Mouse (Mus musculus) Patski (cell line): ENCODE measurements around the gene Epn2. TPM values are rescaled to one million over a fixed set of nuclear protein-coding genes. Genes with fewer than 3 reads are reported as not detected.

Experiments
- ATAC-seq: fragments of 100-300 bp; one replicate; pipeline ENCODE4 v1.8.0; 2021
- CTCF ChIA-PET: fragments of 350-600 bp; sonication (Branson Sonifier 250); formaldehyde crosslinking; loops from one replicate; lab custom pipeline; 2022; ENCODE audit warnings: inconsistent platforms; lab: Charles Lee
- POLR2A ChIA-PET: fragments of 350-600 bp; sonication (Branson Sonifier 250); formaldehyde crosslinking; loops from one replicate; lab custom pipeline; 2022; ENCODE audit warnings: antibody characterized with exemption, inconsistent platforms; lab: Charles Lee
- DNase-seq: peaks from one replicate; pipeline ENCODE4 v3.0.0-alpha.2; 2011; ENCODE audit warnings: low read depth, low spot score
- H3K27me3 ChIP-seq: fragments of 371-371 bp; one replicate; pipeline ENCODE4 v1.5.1; 2021
- CTCF ChIP-seq: fragments of 100-300 bp; IDR thresholded peaks from one replicate; pipeline ENCODE4 v1.5.1; 2021
- in situ Hi-C: fragments of 300-500 bp; cut with MboI; formaldehyde crosslinking; loops from 3 replicates; pipeline ENCODE4 v1.11.1; 2018; ENCODE audit warnings: low pct_unique_long_range_greater_than_20kb, mixed read lengths
- polyA plus RNA-seq: library from polyadenylated mRNA; unstranded; gene quantifications from one replicate; pipeline ENCODE4 v1.2.3, GENCODE M21; 2021

The Epn2 gene
- polyA plus RNA-seq, 1 experiment from 2014 or later, result 84.4 TPM

GRCm38 (mm10) chr11:61578541-61578982 lies 925 bp downstream of the Epn2 start:
- in situ Hi-C loops, result loop anchor here (5.0 kb wide), 1 partner anchor 34 kb away; no protein-coding TSS in a partner anchor
- DNase-seq, result no peak

DNA sequence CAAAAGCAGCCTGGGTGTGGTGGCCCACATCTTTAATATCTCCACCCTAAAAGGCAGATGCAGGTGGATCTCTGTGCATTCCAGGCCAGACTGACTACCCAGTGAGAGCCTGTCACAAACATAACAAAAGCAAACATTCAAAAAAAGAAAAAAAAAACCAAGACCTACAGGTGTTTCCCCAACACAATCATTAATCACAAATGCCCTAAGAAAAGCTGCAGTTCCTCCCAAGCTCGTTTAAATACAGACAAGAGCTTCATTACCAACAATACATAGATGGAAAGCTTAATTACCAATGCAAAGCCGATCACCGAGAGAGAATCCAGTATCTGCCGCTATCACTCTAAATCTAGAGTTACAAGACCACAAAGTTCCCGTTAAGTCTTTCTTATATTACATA lies 1.5 kb downstream of the Epn2 start:
- ATAC-seq, result no peak
- TF ChIP-seq CTCF, result no peak
- H3K27me3 ChIP-seq, result no peaks in the 10 kb centered on the region
- POLR2A ChIA-PET, result interaction anchor here (0.7 to 2.2 kb wide), 6 partner anchors 10 to 41 kb away, joined by 3 to 11 read pairs (median 5); no protein-coding TSS in a partner anchor
- no peak for DNase-seq
- CTCF ChIA-PET, result interaction anchor here (0.9 to 1.6 kb wide), 4 partner anchors 14 to 74 kb away, joined by 3 to 9 read pairs (median 4); no protein-coding TSS in a partner anchor
- in situ Hi-C loops, result loop anchor here (5.0 kb wide), 1 partner anchor 34 kb away; no protein-coding TSS in a partner anchor

More at GRCm38 (mm10) chr11:61578541-61578982, 925 bp downstream of the Epn2 start:
- ATAC-seq, result peak; percentile 15
- POLR2A ChIA-PET, result interaction anchor here (0.7 to 2.2 kb wide), 6 partner anchors 9 to 41 kb away, joined by 3 to 11 read pairs (median 5); no protein-coding TSS in a partner anchor
- CTCF ChIA-PET, result interaction anchor here (0.9 to 1.6 kb wide), 4 partner anchors 14 to 75 kb away, joined by 3 to 9 read pairs (median 4); no protein-coding TSS in a partner anchor
- TF ChIP-seq CTCF, result no peak
- no peaks in the 10 kb centered on the region for H3K27me3 ChIP-seq

GRCm38 (mm10) chr11:61577349-61577748 lies 2.1 kb downstream of the Epn2 start:
- no peaks in the 10 kb centered on the region for H3K27me3 ChIP-seq
- ATAC-seq (no peak), DNase-seq (no peak)
- ChIA-PET CTCF (no interaction called here), POLR2A (interaction anchor here (1.4 to 1.6 kb wide), 2 partner anchors 9 to 42 kb away, joined by 4 to 6 read pairs; no protein-coding TSS in a partner anchor)
- peak; percentile 9 for TF ChIP-seq CTCF
- in situ Hi-C loops, result loop anchor here (5.0 kb wide), 1 partner anchor 35 kb away; no protein-coding TSS in a partner anchor

DNA sequence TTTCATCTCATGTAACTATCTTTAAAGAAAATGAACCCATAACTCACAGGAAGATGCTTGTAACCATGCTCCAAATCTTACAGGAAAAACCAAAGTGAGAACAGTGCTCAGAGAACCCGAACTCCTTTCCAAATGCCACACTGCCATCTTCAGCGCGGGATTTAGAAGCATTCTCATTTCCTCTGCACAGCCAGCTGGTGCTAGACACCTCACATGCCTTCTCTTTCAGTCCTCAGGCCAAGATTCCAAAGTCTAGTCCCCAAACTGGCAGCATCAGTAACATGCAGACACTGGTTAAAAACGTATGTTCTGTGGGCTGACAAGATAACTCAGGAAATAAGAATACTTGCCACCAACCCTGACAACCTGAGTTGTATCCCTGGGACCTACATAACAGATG lies 6.2 kb downstream of the Epn2 start:
- POLR2A ChIA-PET, result interaction anchor here (0.5 kb wide), 1 partner anchor 11 kb away, joined by 3 read pairs; no protein-coding TSS in a partner anchor
- ATAC-seq, result no peak
- in situ Hi-C loops, result no loop called here
- TF ChIP-seq CTCF, result no peak
- CTCF ChIA-PET, result interaction anchor here (1.9 kb wide), 1 partner anchor 46 kb away, joined by 5 read pairs; no protein-coding TSS in a partner anchor
- no peak for DNase-seq
- H3K27me3 ChIP-seq, result no peaks in the 10 kb centered on the region

- in situ Hi-C loops, result no loop called here
These were observed 8.3 kb downstream of the Epn2 start for GRCm38 (mm10) chr11:61571225-61571624.

GRCm38 (mm10) chr11:61569671-61570070 lies 9.8 kb downstream of the Epn2 start:
- no peaks in the 10 kb centered on the region for H3K27me3 ChIP-seq
- CTCF ChIA-PET, result interaction anchor here (1.1 to 2.6 kb wide), 3 partner anchors 11 to 50 kb away, joined by 3 to 6 read pairs (median 4); no protein-coding TSS in a partner anchor
- POLR2A ChIA-PET, result interaction anchor here (2.2 kb wide), 1 partner anchor 9 kb away, joined by 6 read pairs; no protein-coding TSS in a partner anchor
- no peak for TF ChIP-seq CTCF
- ATAC-seq (no peak), DNase-seq (no peak)
- in situ Hi-C loops, result no loop called here

More at GRCm38 (mm10) chr11:61571225-61571624, 8.3 kb downstream of the Epn2 start:
- no peak for DNase-seq
- TF ChIP-seq CTCF, result no peak
- H3K27me3 ChIP-seq, result no peaks in the 10 kb centered on the region
- ChIA-PET CTCF (interaction anchor here (1.1 kb wide), 1 partner anchor 76 kb away, joined by 3 read pairs; no protein-coding TSS in a partner anchor), POLR2A (no interaction called here)
- no peak for ATAC-seq

DNA sequence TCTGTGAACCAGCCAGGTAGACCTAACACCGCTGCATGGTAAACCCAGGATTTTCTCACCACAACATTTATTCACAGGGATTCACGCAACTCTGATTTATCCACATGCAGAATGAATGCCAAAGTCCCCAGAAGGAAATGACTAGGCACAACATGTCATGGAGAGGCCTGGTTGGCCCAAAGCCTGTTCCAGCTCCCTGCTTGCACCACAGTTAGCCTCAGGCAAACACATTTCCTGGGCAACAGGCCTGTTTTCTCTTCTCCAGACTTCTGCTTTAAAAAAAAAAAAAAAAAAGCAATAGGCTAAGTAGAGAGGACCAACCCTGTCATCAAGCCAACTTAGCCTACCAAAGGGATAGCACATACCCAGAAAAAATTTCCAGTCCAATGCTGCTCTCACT lies 14.9 kb downstream of the Epn2 start:
- ATAC-seq, result peak; percentile 75
- ChIA-PET POLR2A (interaction anchor here (0.6 to 1.6 kb wide), 5 partner anchors 14 to 212 kb away, joined by 3 to 11 read pairs (median 4); partner anchors contain the start of gene Epn2), CTCF (interaction anchor here (0.7 to 2.0 kb wide), 4 partner anchors 14 to 58 kb away, joined by 3 to 9 read pairs (median 4); no protein-coding TSS in a partner anchor)
- in situ Hi-C loops, result no loop called here
- H3K27me3 ChIP-seq, result no peaks in the 10 kb centered on the region
- no peak for TF ChIP-seq CTCF
- peak; percentile 87 for DNase-seq

GRCm38 (mm10) chr11:61563939-61564338 lies 15.5 kb downstream of the Epn2 start:
- ChIA-PET CTCF (interaction anchor here (0.7 to 2.0 kb wide), 7 partner anchors 11 to 59 kb away, joined by 3 to 9 read pairs (median 3); partner anchors contain the start of gene B9d1), POLR2A (interaction anchor here (0.6 to 1.6 kb wide), 5 partner anchors 15 to 57 kb away, joined by 3 to 11 read pairs (median 3); partner anchors contain the start of gene Epn2)
- ATAC-seq, result peak; percentile 59
- no peak for TF ChIP-seq CTCF
- no peak for DNase-seq
- H3K27me3 ChIP-seq, result no peaks in the 10 kb centered on the region
- in situ Hi-C loops, result no loop called here

DNA sequence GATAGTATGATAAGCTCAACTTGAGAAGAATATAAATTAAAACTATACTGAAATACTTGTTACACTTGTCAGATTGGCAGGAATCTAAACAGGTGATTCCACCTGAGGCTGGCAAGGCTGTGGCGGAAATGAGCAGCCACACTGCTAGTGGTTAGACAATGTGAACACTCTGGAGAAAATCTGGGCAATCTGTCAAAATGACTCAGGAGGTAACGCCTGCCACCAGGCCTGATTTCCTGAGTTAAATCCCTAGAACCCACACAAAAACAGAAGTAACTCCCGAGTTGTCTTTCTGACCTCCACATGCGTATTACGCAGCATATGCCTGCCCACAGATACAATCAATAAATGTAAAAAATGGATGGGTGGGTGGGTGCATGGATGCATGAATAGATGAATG lies 17.1 kb downstream of the Epn2 start:
- ChIA-PET POLR2A (interaction anchor here (0.6 to 1.1 kb wide), 4 partner anchors 11 to 53 kb away, joined by 3 to 5 read pairs (median 4); no protein-coding TSS in a partner anchor), CTCF (interaction anchor here (0.9 kb wide), 1 partner anchor 8 kb away, joined by 3 read pairs; no protein-coding TSS in a partner anchor)
- ATAC-seq, result no peak
- in situ Hi-C loops, result no loop called here
- no peak for TF ChIP-seq CTCF
- no peaks in the 10 kb centered on the region for H3K27me3 ChIP-seq
- no peak for DNase-seq

DNA sequence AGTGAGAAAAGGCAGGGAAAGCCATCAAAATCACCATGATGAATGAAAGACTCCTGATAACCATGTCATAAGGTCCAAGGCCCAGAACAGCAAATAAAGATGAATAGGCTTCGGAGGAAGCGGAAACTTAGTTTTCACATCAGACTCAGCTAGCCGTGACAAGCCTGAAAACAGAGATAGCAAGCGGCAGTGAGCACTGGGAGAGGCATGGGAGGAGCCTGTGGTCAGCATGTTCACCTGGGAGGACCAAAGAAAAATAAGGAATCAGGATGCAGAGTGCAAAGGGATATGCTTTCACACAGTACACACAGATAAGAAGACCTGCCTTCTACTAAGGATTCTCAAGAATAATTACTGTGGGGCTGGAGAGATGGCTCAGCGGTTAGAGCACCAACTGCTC lies 19.9 kb downstream of the Epn2 start:
- TF ChIP-seq CTCF, result no peak
- in situ Hi-C loops, result no loop called here
- CTCF ChIA-PET, result no interaction called here
- ATAC-seq (no peak), DNase-seq (no peak)
- POLR2A ChIA-PET, result interaction anchor here (0.6 kb wide), 1 partner anchor 717 kb away, joined by 6 read pairs; no protein-coding TSS in a partner anchor
- H3K27me3 ChIP-seq, result no peaks in the 10 kb centered on the region
